Mouse (Mus musculus): ENCODE results near the gene Llph. TPM values are rescaled to one million over a fixed set of nuclear protein-coding genes. Genes with fewer than 3 reads are reported as not detected.

Gene Llph
- total RNA-seq (2021), result 10 to 100 TPM; 11.9 to 15.8 TPM
- long read RNA-seq, experiment 1, transcript Llph-201 (3 exons, 1,664 nt), result major isoform, 36 of 47 reads
- long read RNA-seq, experiment 1, partial matches to known transcripts, result 5 of 47 reads
- long read RNA-seq, experiment 1, other reads (novel, unspliced or antisense), result 4 of 47 reads
- long read RNA-seq, experiment 2, transcript Llph-201 (3 exons, 1,664 nt), result major isoform, 47 of 57 reads
- long read RNA-seq, experiment 2, transcript Llph-203 (4 exons, 767 nt), result minor isoform, 5 of 57 reads
- long read RNA-seq, experiment 2, partial matches to known transcripts, result 5 of 57 reads
- long read RNA-seq, experiment 2, other reads (novel, unspliced or antisense), result 0 of 57 reads

GRCm38 (mm10) chr10:120226871-120227661 is at the start of gene Llph:
Gene Llph, plus strand, starts transcription at chr10:120227070.
- intact Hi-C loops (cut with DNase I), result no loop called here
- DNase-seq, result peak; percentile 74 to 83

GRCm38 (mm10) chr10:120182887-120183286 is 44.0 kb upstream of the Llph start:
- intact Hi-C loops (cut with DNase I), result no loop called here
- no peak for DNase-seq

GRCm38 (mm10) chr10:120183342-120183741 is 43.5 kb upstream of the Llph start:
- no peak for DNase-seq
- intact Hi-C loops (cut with DNase I), result no loop called here

- intact Hi-C loops (cut with DNase I), result no loop called here
- DNase-seq, result no peak
These were observed 38.4 kb upstream of the Llph start for GRCm38 (mm10) chr10:120188513-120188912.

GRCm38 (mm10) chr10:120189276-120189675 is 37.6 kb upstream of the Llph start:
- no peak for DNase-seq
- intact Hi-C loops (cut with DNase I), result no loop called here

- intact Hi-C loops (cut with DNase I), result no loop called here
- no peak for DNase-seq
These were observed 37.1 kb upstream of the Llph start for GRCm38 (mm10) chr10:120189782-120190181.

DNA sequence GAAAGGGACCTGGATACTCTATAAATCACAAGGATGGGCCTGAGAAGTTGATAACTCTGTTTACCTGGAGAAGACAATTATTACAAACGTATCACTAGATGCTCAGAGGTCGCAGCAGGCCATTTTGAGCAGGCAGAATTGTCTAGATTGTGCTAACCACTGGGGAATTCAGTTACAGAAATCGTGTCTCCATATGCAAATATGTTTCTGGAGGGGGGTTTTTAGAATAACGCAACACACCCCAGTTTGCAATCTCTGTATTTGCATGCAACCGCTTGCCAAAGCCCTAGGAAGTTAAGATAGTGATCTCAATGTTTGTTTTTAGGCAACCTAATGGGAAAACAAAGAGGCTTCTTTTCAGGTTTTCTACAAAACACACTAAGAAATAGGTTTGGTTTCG is 35.7 kb upstream of the Llph start:
- intact Hi-C loops (cut with DNase I), result no loop called here
- DNase-seq, result no peak

DNA sequence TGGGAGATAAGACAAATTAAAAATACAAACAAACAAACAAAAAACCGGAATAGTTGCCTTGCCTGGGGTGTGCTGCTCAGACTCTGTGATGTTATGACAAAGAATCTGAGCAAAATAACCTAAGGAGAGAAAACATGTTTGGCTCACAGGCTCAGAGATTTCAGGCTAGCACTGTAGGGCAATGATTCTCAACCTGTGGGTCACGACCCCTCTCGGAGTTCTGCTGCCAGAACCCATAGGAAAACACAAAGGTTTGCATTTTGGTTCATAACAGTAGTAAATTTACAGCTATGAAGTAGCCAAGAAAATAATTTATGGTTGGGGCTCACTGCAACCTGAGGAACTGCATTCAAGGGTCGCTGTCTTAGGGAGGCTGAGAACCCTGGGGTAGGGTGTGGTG is 34.6 kb upstream of the Llph start:
- no peak for DNase-seq
- intact Hi-C loops (cut with DNase I), result no loop called here

DNA sequence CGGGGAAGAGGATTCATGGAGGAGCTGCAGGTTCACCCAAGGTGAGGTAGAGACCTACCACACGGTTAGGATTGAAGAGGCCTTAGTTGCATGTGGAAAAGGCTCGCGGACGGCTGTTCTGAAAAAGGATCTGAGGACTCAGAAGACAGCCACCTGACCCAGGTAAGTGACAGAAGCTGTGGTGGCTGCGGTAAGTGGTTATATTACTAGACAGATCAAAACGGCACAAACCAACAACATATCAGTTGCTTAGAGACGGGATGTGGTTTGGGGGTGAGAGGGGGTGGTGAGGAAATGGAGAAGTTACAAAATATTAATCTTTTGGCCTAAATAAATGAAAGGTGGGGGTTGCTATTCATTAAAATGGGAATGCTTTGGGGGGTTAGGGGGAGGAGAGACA is 33.6 kb upstream of the Llph start:
- DNase-seq, result no peak
- intact Hi-C loops (cut with DNase I), result no loop called here

GRCm38 (mm10) chr10:120197061-120197835 is 29.6 kb upstream of the Llph start:
- DNase-seq, result no peak
- intact Hi-C loops (cut with DNase I), result no loop called here

- intact Hi-C loops (cut with DNase I), result no loop called here
- DNase-seq, result peak; percentile 80 to 84
These were observed 25.5 kb upstream of the Llph start, which contains the start of gene Tmbim4 for GRCm38 (mm10) chr10:120201131-120201921. Gene Tmbim4, plus strand, starts transcription at chr10:120201590.

DNA sequence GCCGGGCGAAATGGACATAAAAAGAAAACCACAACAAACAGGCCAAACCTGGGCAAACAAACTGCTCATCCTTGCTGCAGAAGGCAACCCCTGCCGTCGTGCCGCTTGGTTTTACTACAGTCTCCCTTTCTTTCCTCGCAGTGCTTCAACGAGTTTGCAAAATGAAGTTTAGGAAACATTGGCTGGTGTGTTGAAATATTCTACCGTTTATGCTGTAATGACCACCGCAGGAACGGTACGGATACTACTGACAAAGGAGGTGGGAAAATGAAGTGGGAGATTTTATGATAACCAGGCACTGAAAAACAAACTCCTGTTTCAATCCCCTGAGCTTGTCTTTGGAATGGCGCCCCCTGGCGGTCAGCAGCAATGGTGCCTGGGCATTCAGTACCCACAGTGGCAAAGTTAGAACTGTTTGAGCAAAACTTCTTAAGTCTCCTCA is 24.9 kb upstream of the Llph start, which contains the start of gene Irak3:
Gene Irak3 (minus strand): TSS at position 170 of the 442 bp plus-strand sequence.
- intact Hi-C loops (cut with DNase I), result no loop called here

GRCm38 (mm10) chr10:120202467-120203250 is 24.2 kb upstream of the Llph start:
- intact Hi-C loops (cut with DNase I), result no loop called here

More for the DNA sequence above, 24.9 kb upstream of the Llph start, which contains the start of gene Irak3:
- DNase-seq, result peak; percentile 81 to 84

GRCm38 (mm10) chr10:120204591-120205210 is 22.2 kb upstream of the Llph start:
- no peak for DNase-seq
- intact Hi-C loops (cut with DNase I), result no loop called here

More at GRCm38 (mm10) chr10:120202467-120203250, 24.2 kb upstream of the Llph start:
- no peak for DNase-seq

GRCm38 (mm10) chr10:120208015-120208414 is 18.9 kb upstream of the Llph start:
- intact Hi-C loops (cut with DNase I), result no loop called here
- no peak for DNase-seq

GRCm38 (mm10) chr10:120208575-120209538 is 18.0 kb upstream of the Llph start:
- DNase-seq, result peak; percentile 84 to 85
- intact Hi-C loops (cut with DNase I), result no loop called here

DNA sequence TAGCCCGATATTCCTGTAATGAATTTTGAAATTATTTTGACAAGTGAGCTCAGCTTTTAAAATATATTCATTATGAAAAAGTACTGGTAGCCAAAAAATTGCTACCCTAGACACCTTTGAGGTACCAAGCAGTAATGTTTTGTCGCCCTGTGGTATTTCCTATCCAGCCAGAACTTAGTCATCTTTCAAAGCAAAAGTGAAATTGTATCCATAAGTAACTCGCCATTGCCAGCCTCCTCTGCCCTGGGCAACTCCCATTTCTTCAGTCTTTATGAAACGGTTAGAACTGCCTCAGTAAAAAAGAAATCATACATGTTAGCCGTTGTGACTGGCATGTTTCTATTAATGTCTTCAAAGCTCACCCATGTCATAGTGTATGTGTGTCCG is 17.3 kb upstream of the Llph start:
- intact Hi-C loops (cut with DNase I), result no loop called here

More for the DNA sequence above, 17.3 kb upstream of the Llph start:
- no peak for DNase-seq

Measured in gastrocnemius, postnatal 36 days (tissue).